Mouse (Mus musculus) layer of hippocampus, adult 9-10 months (tissue): ENCODE measurements around the gene Kremen2.

Experiments used
- DNase-seq: peaks from one replicate; pipeline ENCODE4 v3.0.0; 2022; ENCODE audit warnings: low spot score

Gene Kremen2

GRCm38 (mm10) chr17:23758801-23759200 is 13.2 kb upstream of the Kremen2 start:
- DNase-seq, result no peak

GRCm38 (mm10) chr17:23757581-23757980 is 11.9 kb upstream of the Kremen2 start:
- DNase-seq, result no peak

- DNase-seq, result no peak
Observed at GRCm38 (mm10) chr17:23755689-23756088, 10.1 kb upstream of the Kremen2 start.

GRCm38 (mm10) chr17:23749400-23750191 is 4.0 kb upstream of the Kremen2 start:
- no peak for DNase-seq

- peak; percentile 81 for DNase-seq
Observed at GRCm38 (mm10) chr17:23748631-23749391, 3.2 kb upstream of the Kremen2 start.

GRCm38 (mm10) chr17:23748026-23748425 is 2.4 kb upstream of the Kremen2 start:
- DNase-seq, result no peak

- DNase-seq, result no peak
Observed at GRCm38 (mm10) chr17:23747471-23747870, 1.8 kb upstream of the Kremen2 start.

- no peak for DNase-seq
Observed at GRCm38 (mm10) chr17:23746767-23747166, 1.1 kb upstream of the Kremen2 start.

- no peak for DNase-seq
Observed at GRCm38 (mm10) chr17:23746311-23746710, 678 bp upstream of the Kremen2 start.

- no peak for DNase-seq
Observed at GRCm38 (mm10) chr17:23744651-23745050, 982 bp downstream of the Kremen2 start.

- DNase-seq, result no peak
Observed at GRCm38 (mm10) chr17:23744076-23744475, 1.6 kb downstream of the Kremen2 start.

- no peak for DNase-seq
Observed at GRCm38 (mm10) chr17:23742941-23743340, 2.7 kb downstream of the Kremen2 start.

- no peak for DNase-seq
Observed at GRCm38 (mm10) chr17:23742210-23742793, 3.3 kb downstream of the Kremen2 start.

- no peak for DNase-seq
Observed at GRCm38 (mm10) chr17:23741359-23742209, 4.0 kb downstream of the Kremen2 start.

GRCm38 (mm10) chr17:23740598-23741021 is 5.0 kb downstream of the Kremen2 start, which contains the start of gene Paqr4:
Gene Paqr4 (minus strand): TSS chr17:23740867.
- DNase-seq, result no peak

GRCm38 (mm10) chr17:23740136-23740584 is 5.5 kb downstream of the Kremen2 start:
- peak; percentile 73 for DNase-seq

- no peak for DNase-seq
Observed at GRCm38 (mm10) chr17:23739202-23740135, 6.2 kb downstream of the Kremen2 start.

- DNase-seq, result no peak
Observed at GRCm38 (mm10) chr17:23738836-23739201, 6.8 kb downstream of the Kremen2 start.

- DNase-seq, result no peak
Observed at GRCm38 (mm10) chr17:23737493-23738445, 7.9 kb downstream of the Kremen2 start.
